Mouse (Mus musculus): ENCODE data around the gene Ctnna2. TPM values are rescaled to one million over a fixed set of nuclear protein-coding genes. Genes with fewer than 3 reads are reported as not detected.

Ctnna2 gene
- polyA plus RNA-seq, 1 experiment from 2014 or later = 10.3 TPM

GRCm38 (mm10) chr6:77950690-77951089, 28.8 kb downstream of the Ctnna2 start:
- Histone ChIP-seq H3K9me3 (ENCODE audit: control insufficient read depth, low read length) (no peaks in the 10 kb centered on the region), H3K9ac (ENCODE audit: low read length) (no peak overlapping the region), H3K27ac (ENCODE audit: low read depth) (no peak overlapping the region), H3K4me1 (replicated peaks; ENCODE audit: control insufficient read depth, insufficient read depth, low read length) (0 out of 2 replicates have a peak, but pooled peaks cover 6% of the 10 kb centered on the region), H3K27me3 (replicated peaks; ENCODE audit: control insufficient read depth, insufficient read depth, low read length) (no peaks in the 10 kb centered on the region), H3K4me2 (ENCODE audit: low read length) (no peak overlapping the region), H3K4me3 (ENCODE audit: low read depth, low read length) (no peak overlapping the region), H3K36me3 (ENCODE audit: control insufficient read depth, insufficient read depth, low read length) (no peaks in the 10 kb centered on the region)
- no peak for DNase-seq (ENCODE audit: low spot score)
- ATAC-seq (replicated peaks; ENCODE audit: low FRiP score, low TSS enrichment, low read depth) = no peak
- 61% methylated on average over 2 of the region's 2 CpGs for WGBS

GRCm38 (mm10) chr6:77929375-77929774, 50.1 kb downstream of the Ctnna2 start:
- no peaks in the 10 kb centered on the region for H3K4me1 ChIP-seq (replicated peaks; ENCODE audit: control insufficient read depth, insufficient read depth, low read length)
- H3K4me3 ChIP-seq (ENCODE audit: low read depth, low read length) = no peak overlapping the region
- WGBS = 79% methylated on average over 3 of the region's 3 CpGs
- no peak for DNase-seq (ENCODE audit: low spot score)
- H3K4me2 ChIP-seq (ENCODE audit: low read length) = no peak overlapping the region
- H3K9me3 ChIP-seq (ENCODE audit: control insufficient read depth, low read length) = no peaks in the 10 kb centered on the region
- no peak for ATAC-seq (replicated peaks; ENCODE audit: low FRiP score, low TSS enrichment, low read depth)
- H3K9ac ChIP-seq (ENCODE audit: low read length) = no peak overlapping the region
- H3K27ac ChIP-seq (ENCODE audit: low read depth) = no peak overlapping the region
- no peaks in the 10 kb centered on the region for H3K27me3 ChIP-seq (replicated peaks; ENCODE audit: control insufficient read depth, insufficient read depth, low read length)
- no peaks in the 10 kb centered on the region for H3K36me3 ChIP-seq (ENCODE audit: control insufficient read depth, insufficient read depth, low read length)

GRCm38 (mm10) chr6:77873150-77873549, 106.3 kb downstream of the Ctnna2 start:
- H3K27ac ChIP-seq (ENCODE audit: low read depth) = no peak overlapping the region
- no peaks in the 10 kb centered on the region; the same call in 1 of the 2 replicates for H3K4me1 ChIP-seq (replicated peaks; ENCODE audit: control insufficient read depth, insufficient read depth, low read length)
- no peak overlapping the region for H3K4me3 ChIP-seq (ENCODE audit: low read depth, low read length)
- no peaks in the 10 kb centered on the region for H3K27me3 ChIP-seq (replicated peaks; ENCODE audit: control insufficient read depth, insufficient read depth, low read length)
- no peak overlapping the region for H3K9ac ChIP-seq (ENCODE audit: low read length)
- DNase-seq (ENCODE audit: low spot score) = no peak
- 100% methylated on average over 2 of the region's 2 CpGs for WGBS
- no peak for ATAC-seq (replicated peaks; ENCODE audit: low FRiP score, low TSS enrichment, low read depth)
- no peak overlapping the region for H3K4me2 ChIP-seq (ENCODE audit: low read length)
- no peaks in the 10 kb centered on the region for H3K36me3 ChIP-seq (ENCODE audit: control insufficient read depth, insufficient read depth, low read length)
- no peaks in the 10 kb centered on the region for H3K9me3 ChIP-seq (ENCODE audit: control insufficient read depth, low read length)

GRCm38 (mm10) chr6:77869313-77869712, 110.2 kb downstream of the Ctnna2 start:
- no peak overlapping the region for H3K9ac ChIP-seq (ENCODE audit: low read length)
- no peaks in the 10 kb centered on the region for H3K9me3 ChIP-seq (ENCODE audit: control insufficient read depth, low read length)
- H3K4me2 ChIP-seq (ENCODE audit: low read length) = no peak overlapping the region
- no peak overlapping the region for H3K4me3 ChIP-seq (ENCODE audit: low read depth, low read length)
- no peaks in the 10 kb centered on the region for H3K36me3 ChIP-seq (ENCODE audit: control insufficient read depth, insufficient read depth, low read length)
- no peaks in the 10 kb centered on the region; the same call in 1 of the 2 replicates for H3K4me1 ChIP-seq (replicated peaks; ENCODE audit: control insufficient read depth, insufficient read depth, low read length)
- DNase-seq (ENCODE audit: low spot score) (peak; percentile 53), ATAC-seq (replicated peaks; ENCODE audit: low FRiP score, low TSS enrichment, low read depth) (no peak)
- 25% methylated on average over 2 of the region's 2 CpGs for WGBS
- no peaks in the 10 kb centered on the region for H3K27me3 ChIP-seq (replicated peaks; ENCODE audit: control insufficient read depth, insufficient read depth, low read length)
- H3K27ac ChIP-seq (ENCODE audit: low read depth) = no peak overlapping the region

GRCm38 (mm10) chr6:77868119-77868518, 111.4 kb downstream of the Ctnna2 start:
- H3K9ac ChIP-seq (ENCODE audit: low read length) = no peak overlapping the region
- H3K9me3 ChIP-seq (ENCODE audit: control insufficient read depth, low read length) = no peaks in the 10 kb centered on the region
- DNase-seq (ENCODE audit: low spot score) (no peak), ATAC-seq (replicated peaks; ENCODE audit: low FRiP score, low TSS enrichment, low read depth) (no peak)
- no peak overlapping the region for H3K4me2 ChIP-seq (ENCODE audit: low read length)
- WGBS = 23% methylated on average over 3 of the region's 3 CpGs
- H3K27ac ChIP-seq (ENCODE audit: low read depth) = peak overlapping the region; percentile 33; the same call in 1 of the 2 replicates
- H3K36me3 ChIP-seq (ENCODE audit: control insufficient read depth, insufficient read depth, low read length) = no peaks in the 10 kb centered on the region
- no peak overlapping the region for H3K4me3 ChIP-seq (ENCODE audit: low read depth, low read length)
- no peaks in the 10 kb centered on the region; the same call in 1 of the 2 replicates for H3K4me1 ChIP-seq (replicated peaks; ENCODE audit: control insufficient read depth, insufficient read depth, low read length)
- no peaks in the 10 kb centered on the region for H3K27me3 ChIP-seq (replicated peaks; ENCODE audit: control insufficient read depth, insufficient read depth, low read length)

- no peaks in the 10 kb centered on the region for H3K9me3 ChIP-seq (ENCODE audit: control insufficient read depth, low read length)
- no peaks in the 10 kb centered on the region for H3K27me3 ChIP-seq (replicated peaks; ENCODE audit: control insufficient read depth, insufficient read depth, low read length)
- DNase-seq (ENCODE audit: low spot score) = no peak
- no peak overlapping the region for H3K4me3 ChIP-seq (ENCODE audit: low read depth, low read length)
- no peak overlapping the region for H3K9ac ChIP-seq (ENCODE audit: low read length)
- no peak overlapping the region for H3K27ac ChIP-seq (ENCODE audit: low read depth)
- no peaks in the 10 kb centered on the region; the same call in 1 of the 2 replicates for H3K4me1 ChIP-seq (replicated peaks; ENCODE audit: control insufficient read depth, insufficient read depth, low read length)
- no peaks in the 10 kb centered on the region for H3K36me3 ChIP-seq (ENCODE audit: control insufficient read depth, insufficient read depth, low read length)
- 90% methylated on average over 2 of the region's 2 CpGs for WGBS
- no peak overlapping the region for H3K4me2 ChIP-seq (ENCODE audit: low read length)
- ATAC-seq (replicated peaks; ENCODE audit: low FRiP score, low TSS enrichment, low read depth) = no peak
Measured at GRCm38 (mm10) chr6:77863379-77863778, 116.1 kb downstream of the Ctnna2 start.

GRCm38 (mm10) chr6:77862781-77863180, 116.7 kb downstream of the Ctnna2 start:
- H3K4me1 ChIP-seq (replicated peaks; ENCODE audit: control insufficient read depth, insufficient read depth, low read length) = no peaks in the 10 kb centered on the region
- WGBS = 85% methylated on average over 6 of the region's 6 CpGs
- no peaks in the 10 kb centered on the region for H3K36me3 ChIP-seq (ENCODE audit: control insufficient read depth, insufficient read depth, low read length)
- no peaks in the 10 kb centered on the region for H3K9me3 ChIP-seq (ENCODE audit: control insufficient read depth, low read length)
- H3K27ac ChIP-seq (ENCODE audit: low read depth) = no peak overlapping the region
- DNase-seq (ENCODE audit: low spot score) = no peak
- ATAC-seq (replicated peaks; ENCODE audit: low FRiP score, low TSS enrichment, low read depth) = no peak
- H3K27me3 ChIP-seq (replicated peaks; ENCODE audit: control insufficient read depth, insufficient read depth, low read length) = no peaks in the 10 kb centered on the region
- H3K9ac ChIP-seq (ENCODE audit: low read length) = no peak overlapping the region
- no peak overlapping the region for H3K4me3 ChIP-seq (ENCODE audit: low read depth, low read length)
- H3K4me2 ChIP-seq (ENCODE audit: low read length) = no peak overlapping the region

- H3K36me3 ChIP-seq (ENCODE audit: control insufficient read depth, insufficient read depth, low read length) = no peaks in the 10 kb centered on the region
- no peaks in the 10 kb centered on the region for H3K27me3 ChIP-seq (replicated peaks; ENCODE audit: control insufficient read depth, insufficient read depth, low read length)
- H3K9me3 ChIP-seq (ENCODE audit: control insufficient read depth, low read length) = no peaks in the 10 kb centered on the region
- H3K4me1 ChIP-seq (replicated peaks; ENCODE audit: control insufficient read depth, insufficient read depth, low read length) = no peaks in the 10 kb centered on the region
- H3K9ac ChIP-seq (ENCODE audit: low read length) = no peak overlapping the region
- no peak for DNase-seq (ENCODE audit: low spot score)
- H3K4me2 ChIP-seq (ENCODE audit: low read length) = no peak overlapping the region
- WGBS = 81% methylated on average over 1 of the region's 1 CpGs
- no peak overlapping the region for H3K27ac ChIP-seq (ENCODE audit: low read depth)
- no peak for ATAC-seq (replicated peaks; ENCODE audit: low FRiP score, low TSS enrichment, low read depth)
- no peak overlapping the region for H3K4me3 ChIP-seq (ENCODE audit: low read depth, low read length)
Measured at GRCm38 (mm10) chr6:77849438-77849837, 130.1 kb downstream of the Ctnna2 start.

- Histone ChIP-seq H3K4me2 (ENCODE audit: low read length) (no peak overlapping the region), H3K4me1 (replicated peaks; ENCODE audit: control insufficient read depth, insufficient read depth, low read length) (no peaks in the 10 kb centered on the region), H3K27ac (ENCODE audit: low read depth) (no peak overlapping the region), H3K36me3 (ENCODE audit: control insufficient read depth, insufficient read depth, low read length) (no peaks in the 10 kb centered on the region), H3K4me3 (ENCODE audit: low read depth, low read length) (no peak overlapping the region), H3K9ac (ENCODE audit: low read length) (no peak overlapping the region), H3K9me3 (ENCODE audit: control insufficient read depth, low read length) (no peaks in the 10 kb centered on the region), H3K27me3 (replicated peaks; ENCODE audit: control insufficient read depth, insufficient read depth, low read length) (no peaks in the 10 kb centered on the region)
- ATAC-seq (replicated peaks; ENCODE audit: low FRiP score, low TSS enrichment, low read depth) (no peak), DNase-seq (ENCODE audit: low spot score) (no peak)
Measured at GRCm38 (mm10) chr6:77848796-77849195, 130.7 kb downstream of the Ctnna2 start.
